Mouse (Mus musculus) retina, postnatal 1 day (tissue): ENCODE measurements around the gene Pex26.

Source experiments
- DNase-seq: peaks from one replicate; pipeline ENCODE4 v3.0.0-alpha.2; 2012

Gene Pex26

DNA sequence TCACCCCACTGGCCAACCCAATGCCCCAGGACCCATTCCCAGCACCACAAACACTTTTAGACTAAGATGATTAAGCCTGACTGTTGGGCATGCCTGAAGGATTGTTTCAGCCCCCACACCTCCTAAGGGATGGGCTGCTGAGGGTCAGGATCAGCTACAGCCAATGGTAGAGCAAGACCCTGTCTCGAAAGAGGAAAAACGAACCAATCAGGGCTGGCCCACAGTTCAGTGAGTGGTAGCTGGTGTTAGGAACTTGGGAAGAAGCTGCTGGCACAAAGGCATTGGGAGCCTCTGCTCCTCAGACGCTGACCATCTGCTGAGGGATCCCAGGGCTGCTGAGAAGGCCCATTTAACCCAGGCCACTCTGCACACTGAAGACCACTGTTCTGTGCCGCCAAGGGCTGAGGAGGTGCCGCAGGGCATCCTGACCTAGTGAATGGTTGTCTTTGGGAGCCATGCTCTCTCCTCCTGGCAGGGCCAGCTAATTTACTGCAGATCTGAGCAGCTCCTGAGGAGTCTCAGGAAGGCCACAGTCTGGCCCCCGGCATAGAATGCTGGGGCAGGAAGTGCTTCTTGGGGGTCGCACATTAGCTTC is 16.0 kb upstream of the Pex26 start:
- no peak for DNase-seq

DNA sequence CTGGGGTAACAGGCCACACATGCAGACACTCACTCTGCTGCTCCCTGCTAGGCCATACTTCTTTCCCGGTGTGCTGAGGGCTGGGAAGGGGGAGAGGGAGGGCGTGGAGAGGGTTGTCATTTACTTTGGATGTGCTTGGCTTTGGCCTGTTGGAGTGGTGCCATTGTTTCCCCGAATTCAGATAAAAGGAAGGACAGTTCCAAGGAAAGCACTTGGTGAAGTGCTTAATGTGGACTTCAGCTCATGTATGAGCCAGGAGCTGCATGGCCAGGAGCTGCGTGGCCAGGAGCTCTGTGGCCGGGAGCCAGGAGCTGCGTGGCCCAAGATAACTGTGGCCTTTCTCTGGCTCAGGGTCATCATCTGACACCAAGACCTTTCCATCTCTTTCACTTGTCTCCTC is 12.4 kb upstream of the Pex26 start:
- DNase-seq = no peak

DNA sequence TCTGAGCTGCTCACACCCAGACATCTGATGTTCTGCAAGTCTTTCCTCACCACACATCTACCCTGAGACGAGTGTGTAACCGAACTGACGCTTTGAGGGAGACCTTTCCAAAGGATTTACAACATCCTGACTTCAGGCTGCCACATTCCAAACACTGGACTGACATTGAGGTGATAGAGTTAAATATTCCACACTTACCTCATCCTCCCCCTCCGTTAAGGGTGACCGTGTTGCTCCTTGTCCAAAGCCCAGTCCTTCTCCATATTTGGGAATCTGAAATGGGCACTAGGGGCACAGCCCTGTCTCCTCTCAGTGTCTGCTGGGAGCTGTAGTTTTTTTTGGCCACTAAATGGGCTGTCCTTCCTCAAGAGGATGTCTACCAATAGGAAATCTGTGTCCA is 10.0 kb upstream of the Pex26 start:
- DNase-seq = no peak

DNA sequence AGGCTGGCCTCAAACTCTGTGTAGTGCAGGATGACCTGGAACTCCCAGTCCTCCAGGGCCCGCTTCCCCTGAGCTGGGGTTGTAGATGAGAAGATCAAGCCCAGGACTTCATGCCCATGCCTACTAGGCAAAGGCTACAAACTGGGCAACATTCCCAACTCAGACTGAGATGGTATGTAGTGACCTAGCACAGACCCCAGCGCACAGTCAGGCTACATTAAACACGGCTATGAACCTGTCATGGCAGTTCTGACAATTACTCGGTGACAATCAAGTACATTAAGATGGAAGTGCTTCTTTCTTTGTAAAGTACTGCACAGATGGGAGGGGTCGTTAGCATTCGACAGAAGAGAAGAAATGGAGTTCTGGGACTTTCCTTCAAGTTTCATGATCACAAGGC is 8.7 kb upstream of the Pex26 start:
- DNase-seq = no peak

DNA sequence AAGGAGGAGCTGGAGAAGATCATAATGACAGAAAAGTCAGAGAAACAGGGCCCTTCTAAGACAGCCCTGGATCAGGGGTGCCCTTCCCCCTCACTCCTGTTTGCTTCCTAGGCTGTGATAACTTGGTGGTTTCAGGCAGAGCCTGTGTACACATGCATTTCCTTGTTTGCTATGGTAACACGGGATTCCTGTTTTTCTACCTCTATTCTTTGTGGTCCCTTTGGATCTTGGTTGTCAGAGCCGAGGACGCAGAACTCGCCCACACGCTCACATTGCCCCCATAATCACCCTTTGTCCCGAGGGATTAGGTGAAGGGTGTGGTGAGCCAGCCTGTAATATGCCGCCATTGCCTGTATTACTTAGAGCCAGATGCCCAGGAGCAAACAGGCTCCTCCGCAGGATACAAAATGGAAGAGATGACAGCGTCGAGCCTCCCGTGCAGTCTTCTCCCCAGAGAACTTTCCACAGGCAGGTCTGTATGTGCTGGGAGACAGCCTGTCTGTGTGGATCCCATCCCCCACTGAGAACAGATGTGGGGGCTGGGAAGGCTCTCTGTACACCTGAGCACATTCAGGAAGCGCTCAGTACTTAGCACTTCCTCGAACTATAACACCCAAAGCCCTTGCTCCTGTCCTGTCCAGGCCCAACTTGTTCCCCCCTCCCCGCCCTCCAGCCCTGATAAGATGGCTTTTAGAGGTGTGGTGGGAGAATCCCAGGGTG is 7.3 kb upstream of the Pex26 start:
- peak; percentile 27 for DNase-seq

DNA sequence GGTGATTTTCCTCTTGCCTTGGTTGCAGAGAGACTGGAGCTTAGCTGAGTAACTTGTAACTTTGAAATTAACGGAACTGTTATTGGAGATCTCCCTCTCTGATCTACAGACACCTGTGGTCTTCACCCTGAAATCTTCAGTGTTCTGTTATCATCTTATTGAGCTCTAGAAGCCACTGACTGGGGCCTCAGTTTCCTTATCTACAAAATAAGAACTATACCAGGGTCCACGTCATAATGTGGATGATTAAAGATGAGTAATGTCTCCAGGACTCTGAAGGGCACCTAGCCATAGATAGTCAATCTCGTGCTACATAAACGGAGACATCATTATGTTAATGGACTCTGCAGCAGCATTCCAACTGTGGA is 6.8 kb upstream of the Pex26 start:
- no peak for DNase-seq

DNA sequence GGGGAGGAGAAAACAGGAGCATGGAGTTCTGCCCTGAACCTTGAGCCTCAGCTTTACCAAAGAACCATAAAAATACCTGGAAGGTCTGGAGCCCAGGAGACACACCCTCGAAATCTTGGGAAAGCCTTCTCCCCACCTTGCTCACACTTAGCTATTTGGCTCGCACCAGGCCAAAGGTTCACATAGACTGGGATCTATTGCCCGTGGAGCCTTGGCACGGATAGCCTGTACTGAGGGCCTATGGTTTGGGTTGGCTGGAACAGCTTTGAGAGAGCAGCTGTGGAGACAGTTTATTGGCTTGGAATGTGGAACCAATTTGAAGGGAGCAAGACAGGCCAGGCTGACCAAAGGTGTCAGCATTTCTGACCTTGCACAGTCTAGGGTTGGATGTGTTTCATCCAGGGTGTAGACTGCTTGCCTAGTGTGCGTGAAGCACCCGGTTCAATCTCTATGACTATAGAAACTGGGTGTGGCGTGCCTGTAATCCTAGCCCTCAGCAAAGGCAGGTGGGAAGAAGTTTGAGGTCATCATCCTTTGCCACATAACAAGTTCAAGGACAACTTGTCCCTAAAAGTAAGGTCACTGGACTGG is 6.3 kb upstream of the Pex26 start:
- no peak for DNase-seq

DNA sequence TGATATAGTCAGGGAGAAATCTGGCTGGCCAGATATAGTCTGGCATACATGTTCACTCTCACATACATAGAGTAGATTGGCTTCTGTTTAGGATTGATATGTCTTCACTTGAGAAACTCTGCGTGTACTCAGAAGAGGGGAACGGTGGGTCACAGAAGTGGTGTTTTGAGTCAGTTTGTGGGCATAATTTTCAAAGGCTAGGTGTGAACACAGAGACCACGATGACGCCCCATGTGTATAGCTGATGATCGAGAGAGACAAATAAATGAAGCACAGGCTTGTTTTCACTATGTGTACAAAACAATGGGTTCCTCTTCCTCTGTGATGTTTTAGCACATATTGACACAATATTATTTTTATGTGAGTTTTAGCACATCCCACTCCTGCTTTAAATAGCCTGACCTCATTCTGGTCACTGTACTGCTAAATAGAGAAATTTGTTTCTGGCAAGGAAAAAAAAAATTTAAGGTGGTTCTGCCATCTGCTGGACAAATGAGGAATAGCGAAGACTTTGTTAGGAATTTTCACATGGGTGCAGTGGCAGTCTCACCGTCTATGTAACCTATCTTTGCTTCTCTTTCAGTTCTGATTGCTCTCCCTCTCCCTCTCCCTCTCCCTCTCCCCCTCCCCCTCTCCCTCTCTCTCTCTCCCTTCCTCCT is 4.6 kb upstream of the Pex26 start:
- DNase-seq = peak; percentile 79

DNA sequence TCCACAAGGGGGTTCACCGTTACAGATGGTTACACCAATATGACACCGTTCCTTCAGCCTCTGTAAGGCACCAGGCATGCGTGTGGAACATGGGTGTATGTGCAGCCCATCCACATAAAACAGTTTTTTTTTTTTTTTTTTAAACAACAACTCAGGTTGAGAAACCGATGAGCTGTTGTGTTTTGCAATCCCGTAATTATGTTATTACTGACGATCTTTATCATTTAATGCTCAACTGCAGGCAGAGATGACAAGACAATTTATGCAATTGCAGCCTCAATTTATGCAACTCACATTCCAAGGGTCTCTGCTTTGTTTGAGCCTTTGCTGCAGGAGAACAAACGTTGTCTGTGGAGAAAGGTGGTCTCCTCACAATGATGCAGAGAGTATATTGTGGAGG is 3.6 kb upstream of the Pex26 start:
- DNase-seq = no peak

DNA sequence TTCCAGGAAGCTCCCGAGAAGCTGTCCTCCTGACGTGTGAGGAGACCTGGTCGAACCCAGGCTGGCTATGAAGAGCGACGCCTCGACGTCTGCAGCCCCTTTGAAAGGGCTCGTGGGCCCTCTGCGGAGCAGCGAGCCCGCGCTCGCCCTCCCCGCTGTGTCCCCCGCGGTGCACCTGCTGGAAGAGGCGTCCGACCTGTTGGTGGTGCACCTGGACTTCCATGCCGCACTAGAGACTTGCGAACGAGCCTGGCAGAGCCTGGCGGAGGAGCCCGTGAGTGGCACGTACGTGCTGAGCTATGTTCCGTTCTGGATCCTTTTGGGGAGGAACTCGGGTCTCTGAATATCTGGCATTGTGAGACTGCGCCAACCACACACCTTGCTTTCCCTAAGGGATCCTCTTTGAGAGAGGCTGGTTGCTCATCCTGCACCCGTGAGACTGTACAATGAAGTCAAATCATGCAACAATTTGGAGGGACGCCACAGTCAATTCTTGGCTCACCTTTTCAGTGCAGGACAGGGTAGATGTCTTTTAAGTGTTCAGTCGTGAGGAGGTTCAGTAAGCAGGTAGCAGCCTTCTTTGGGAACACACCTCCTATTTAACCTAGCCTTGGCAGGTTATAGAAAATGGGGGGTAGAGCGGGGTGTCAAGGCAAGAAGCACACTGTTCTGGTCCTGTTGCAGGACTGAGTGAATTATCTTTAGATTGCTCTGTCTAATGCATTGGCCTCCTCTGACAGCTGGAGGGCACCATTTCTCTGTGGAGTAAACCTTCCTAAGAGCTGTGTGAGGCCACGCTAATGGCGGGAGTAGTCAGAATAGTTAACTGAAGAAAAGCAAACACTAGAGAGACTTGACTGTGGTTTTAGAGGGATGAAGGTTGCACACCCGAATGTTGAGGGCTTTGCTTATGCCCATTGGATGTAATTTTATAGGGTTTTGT is 1.0 kb downstream of the Pex26 start:
- peak; percentile 79 for DNase-seq

DNA sequence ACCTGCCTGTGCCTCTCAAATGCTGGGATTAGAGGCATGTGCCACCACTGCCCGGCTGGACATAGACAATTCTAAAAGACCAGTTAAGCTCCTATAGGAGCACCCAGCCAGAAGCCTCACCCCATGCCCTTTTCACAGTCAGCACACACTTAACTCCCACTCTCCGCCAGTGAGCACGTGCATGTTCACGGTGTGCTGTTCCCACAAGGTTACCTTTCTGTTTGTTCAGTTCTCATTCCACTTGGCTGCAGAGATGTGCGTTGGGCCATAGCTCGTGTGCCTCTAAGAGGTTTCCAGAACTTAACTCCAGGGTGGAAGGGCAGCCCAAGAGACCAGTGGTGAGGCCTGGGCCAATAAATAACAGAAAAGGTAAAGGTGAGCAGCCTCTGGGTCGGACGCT is 1.8 kb downstream of the Pex26 start:
- DNase-seq = no peak

DNA sequence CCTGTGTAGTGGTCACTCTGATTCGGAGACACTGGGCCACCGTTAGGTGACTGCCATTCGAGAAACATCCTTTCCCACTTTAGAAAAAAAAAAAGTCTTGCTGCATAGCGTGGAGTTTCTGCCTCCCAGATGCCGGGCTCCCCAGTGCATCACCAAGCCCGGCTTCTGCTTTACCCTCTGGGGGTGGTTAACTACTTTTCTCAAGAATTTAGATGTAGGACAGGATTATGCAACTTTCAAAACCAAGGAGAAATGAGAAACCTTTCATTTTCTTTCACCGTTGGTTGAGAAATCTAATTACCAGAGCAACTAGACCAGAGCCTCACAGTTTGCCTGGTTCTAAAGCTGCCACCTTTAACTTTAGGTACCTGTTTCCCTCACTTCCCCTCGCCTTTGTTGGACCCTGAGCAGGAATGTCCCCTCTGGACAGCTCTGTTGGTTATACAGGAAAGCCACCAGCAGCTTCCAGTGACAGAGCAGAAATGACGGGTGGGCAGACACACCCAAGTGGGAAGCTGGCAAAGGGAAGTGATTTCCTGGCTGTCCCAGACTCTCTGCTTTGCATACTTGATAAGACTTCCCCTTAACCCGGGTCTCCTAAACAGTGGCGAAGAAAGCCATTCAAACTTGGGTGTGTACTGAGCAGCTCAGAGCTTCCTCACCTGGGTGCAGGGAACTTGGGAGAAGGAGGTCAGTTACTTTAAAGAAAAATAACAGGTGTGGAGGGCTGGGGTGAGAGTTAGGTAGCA is 8.0 kb downstream of the Pex26 start:
- DNase-seq = no peak

DNA sequence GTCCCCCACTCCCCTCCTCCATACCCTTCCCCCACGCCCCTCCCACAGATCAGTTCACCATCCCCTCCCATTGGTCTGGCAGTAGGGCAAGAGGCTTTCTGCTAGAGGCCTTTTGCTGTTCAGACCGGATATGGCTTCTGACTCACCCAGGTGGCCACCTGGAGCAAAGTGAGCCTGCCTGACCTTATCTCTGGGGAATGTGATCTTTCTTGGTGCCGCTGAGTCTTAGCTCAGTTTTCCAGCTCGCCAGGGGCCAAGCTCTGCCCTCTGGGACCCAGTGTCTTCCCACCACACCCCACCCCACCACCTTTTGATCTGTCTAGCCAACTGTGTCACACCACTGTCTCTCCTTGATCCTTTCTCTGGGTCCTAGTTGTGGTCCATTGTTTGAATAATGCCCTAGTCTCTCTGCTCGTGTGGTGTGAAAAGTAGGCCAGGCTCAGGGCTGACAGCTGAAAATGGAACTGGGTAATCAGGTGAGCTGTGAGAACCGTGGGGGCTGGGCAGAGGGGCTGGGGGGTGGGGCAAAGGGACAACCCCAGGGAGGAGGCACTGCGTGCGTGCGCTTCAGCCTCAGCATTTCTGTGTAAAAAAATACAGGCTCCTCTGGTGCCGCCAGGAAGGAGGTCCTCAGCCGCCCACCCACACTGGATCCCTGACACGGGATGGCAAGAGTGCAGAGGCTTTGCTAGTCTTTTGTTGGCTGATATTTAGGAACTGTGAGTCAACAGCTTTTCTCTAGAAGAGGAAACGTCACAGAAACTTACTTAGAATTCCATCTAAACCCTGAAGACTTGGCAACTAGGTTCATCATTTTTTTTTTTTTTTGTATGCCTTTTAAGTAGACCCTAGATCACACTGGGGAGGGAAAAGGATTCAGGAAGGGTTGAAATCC is 10.8 kb downstream of the Pex26 start:
- peak; percentile 76 for DNase-seq

DNA sequence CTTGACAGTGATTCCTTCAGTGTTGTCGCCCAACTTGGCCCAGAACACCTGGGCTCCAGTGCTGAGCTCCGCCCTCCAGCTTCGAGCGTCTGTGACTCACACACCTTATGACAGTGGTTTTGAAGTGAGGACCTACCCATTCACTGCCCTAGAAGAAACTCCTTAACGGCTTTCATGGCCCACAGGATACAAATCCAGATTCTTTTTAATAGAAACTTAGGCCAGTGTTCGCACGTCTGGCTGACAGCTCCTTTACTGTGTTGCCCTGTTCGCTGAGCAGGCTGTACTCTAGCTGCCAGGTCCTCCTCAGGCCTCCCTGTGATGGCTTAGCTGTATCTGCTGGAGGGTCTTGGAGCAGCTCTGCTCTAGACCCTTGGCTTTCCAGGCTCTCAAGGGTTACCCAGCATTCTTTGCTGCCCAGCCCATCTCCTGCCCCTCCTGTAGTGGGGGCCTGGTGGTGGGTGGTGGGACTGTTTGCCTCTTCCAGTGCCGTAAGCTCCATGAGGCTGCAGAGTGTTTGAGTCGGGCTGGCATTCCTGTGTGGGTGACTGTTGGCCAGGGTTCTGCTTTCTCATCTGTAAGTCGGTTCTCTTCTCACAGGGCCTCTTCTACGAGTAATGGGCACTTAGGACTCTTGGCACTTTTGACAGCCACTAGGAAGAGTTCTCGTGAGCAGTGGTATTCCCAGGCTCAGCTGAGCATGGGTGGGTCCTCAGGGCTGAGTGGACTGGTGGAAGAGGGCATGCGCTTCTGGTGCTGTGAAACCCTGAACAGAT is 11.7 kb downstream of the Pex26 start:
- DNase-seq = no peak

DNA sequence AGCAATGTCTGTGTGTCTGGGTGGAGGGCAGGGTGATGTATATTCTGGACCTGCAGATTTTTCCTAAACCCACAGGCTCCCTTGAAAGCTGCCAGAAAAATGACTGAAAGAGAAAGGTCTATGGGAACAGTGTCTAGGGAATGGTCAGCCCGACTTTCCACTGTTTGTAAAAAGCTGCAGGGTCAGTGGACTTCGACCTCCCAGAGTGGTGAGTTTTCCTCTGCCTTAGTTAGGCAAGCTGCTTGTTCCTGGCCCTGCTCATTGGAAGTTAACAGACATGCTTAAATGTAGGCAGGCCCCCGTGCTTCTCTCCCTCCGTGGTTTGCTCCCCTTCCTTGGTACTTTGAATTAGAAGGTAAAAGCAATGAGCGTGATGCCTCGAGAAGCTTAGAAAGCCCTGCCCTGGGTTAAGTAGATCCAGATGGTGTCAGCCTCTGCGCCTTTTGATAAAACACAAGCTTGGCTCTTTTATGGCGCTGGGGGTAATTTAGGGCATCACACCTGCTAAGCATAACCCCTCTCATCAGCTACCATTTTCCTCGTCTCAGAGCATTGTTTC is 14.4 kb downstream of the Pex26 start:
- no peak for DNase-seq

DNA sequence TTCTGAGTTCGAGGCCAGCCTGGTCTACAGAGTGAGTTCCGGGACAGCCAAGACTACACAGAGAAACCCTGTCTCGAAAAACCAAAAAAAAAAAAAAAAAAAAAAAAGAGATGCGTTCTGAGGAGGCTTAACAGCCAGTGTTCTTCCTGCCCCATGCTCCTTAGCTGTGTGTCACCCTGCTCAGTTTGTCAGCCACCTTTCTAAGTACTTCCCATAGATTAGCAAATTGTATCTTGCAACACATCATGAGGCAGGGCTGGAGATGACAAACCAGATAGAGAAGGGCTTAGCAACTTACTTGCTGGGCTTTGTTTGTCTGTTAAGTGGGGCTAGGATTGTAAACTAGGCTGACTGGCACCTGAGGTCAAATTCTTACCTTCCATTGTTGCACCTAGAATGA is 17.0 kb downstream of the Pex26 start:
- no peak for DNase-seq

DNA sequence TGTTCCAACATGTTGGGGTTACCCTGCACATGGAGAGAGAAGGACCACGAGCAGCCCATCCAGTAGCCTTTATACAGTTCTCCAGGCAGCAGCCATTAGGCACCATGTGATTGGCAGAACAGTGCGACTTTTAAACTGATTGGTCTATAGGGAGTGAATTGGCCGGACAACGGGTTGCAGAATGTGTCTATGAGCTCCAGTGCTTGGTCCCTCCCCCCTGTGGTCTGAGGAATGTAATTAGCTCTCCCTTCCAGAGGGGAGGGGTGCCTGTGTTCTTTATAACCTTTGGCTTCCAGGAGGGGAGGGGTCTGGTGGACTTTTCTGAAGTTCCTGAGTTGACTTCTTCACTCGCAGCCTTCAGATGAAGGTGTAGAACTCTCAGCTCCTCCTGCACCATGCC is 18.6 kb downstream of the Pex26 start:
- no peak for DNase-seq

DNA sequence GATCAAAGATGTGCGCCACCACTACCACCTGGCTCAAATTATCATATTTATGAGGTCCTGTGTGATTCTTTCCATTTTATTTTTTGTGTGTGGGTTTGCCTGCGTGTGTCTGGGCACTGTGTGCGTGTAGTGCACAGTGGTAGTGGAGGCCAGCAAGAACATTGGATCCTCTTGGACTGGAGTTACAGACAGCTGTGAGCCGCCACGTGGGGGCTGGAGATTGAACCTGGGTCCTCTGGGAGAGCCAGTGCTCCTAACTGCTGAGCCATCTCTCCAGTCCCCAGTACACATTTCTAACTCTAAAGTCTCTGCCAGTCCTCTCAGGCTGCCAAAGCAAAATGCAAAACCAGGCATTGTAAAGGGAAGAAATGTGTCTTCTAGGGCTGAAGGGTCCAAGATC is 23.0 kb downstream of the Pex26 start:
- DNase-seq = no peak

DNA sequence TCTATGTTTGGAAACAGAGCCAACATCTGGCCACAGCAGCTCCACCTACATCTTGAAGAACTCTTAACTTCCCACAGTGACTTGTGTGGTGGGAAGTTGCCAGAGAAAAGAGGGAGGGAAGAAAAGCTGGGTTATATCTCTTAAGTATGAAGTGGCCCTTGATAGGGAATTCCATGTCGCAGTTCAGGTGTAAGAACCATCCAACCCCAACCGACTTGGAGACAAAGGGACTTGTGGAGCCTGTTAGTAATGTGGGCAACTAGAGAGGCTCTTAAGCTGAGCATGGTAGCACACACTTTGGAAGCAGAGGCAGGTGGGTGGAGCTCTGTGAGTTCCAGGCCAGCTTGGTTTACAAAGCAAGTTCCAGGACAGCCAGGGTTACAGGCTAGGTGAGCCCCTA is 26.1 kb downstream of the Pex26 start:
- no peak for DNase-seq
